Mouse (Mus musculus): ENCODE data around the gene Sqstm1.

Gene Sqstm1

DNA sequence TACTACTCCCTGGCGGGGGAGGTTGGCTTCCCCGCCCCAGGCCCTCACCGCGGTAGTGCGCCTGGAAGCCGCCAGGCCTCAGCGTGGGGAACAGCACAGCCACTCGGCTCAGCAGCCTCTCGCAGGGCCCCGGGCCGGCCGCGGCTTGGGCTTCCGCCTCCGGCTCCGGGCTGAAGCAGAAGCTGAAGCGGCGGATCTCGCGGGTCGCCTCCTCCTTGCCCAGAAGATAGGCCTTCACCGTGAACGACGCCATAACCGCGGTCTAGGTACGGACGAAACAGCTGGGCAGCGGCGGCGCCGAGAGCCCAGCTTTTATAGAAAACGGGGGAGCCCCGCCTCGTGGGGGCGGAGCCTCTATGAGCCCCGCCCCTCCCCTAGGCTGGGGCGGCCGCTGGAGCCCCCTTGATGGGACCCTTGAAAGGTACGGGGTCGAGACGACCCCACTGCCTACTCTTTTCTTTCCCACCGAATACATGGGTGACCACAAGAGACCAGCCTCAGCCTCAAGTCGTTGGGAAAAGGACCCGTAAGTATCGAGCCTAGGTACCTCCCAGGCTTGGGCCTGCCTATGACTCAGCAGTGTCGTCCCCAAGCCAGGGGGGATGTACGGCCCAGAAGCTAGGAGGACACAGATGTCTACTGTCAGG, at the start of gene Sqstm1, which contains the start of gene Mgat4b:
Sqstm1 (minus strand) TSS at position 323 of the 647 bp plus-strand sequence.
Mgat4b (plus strand) TSS at position 386 of the 647 bp plus-strand sequence.
- in situ Hi-C loops (cut with MboI, MseI): no loop called here

DNA sequence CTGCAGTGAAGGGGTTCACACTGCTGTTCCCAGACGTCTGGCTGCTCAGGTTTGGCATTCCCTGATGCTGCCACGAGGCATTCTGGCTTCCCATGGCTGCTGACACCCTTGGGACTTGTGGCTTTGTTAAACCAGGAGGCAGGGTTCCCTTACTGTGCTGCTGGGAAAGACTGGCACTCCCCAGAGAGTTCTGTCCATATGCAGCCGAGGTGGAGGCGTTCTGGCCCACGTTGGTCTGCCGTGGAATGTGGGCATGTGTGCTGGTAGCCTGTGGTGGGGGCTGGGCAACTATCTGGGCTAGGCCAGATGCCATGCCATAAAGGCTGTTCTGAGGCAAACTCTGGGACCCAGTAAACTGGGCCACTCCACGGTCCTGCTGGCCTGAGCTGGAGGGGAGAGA, 47.7 kb upstream of the Sqstm1 start:
- in situ Hi-C loops (cut with MboI, MseI): no loop called here

GRCm38 (mm10) chr11:50256615-50257014, 46.0 kb upstream of the Sqstm1 start:
- in situ Hi-C loops (cut with MboI, MseI): no loop called here

DNA sequence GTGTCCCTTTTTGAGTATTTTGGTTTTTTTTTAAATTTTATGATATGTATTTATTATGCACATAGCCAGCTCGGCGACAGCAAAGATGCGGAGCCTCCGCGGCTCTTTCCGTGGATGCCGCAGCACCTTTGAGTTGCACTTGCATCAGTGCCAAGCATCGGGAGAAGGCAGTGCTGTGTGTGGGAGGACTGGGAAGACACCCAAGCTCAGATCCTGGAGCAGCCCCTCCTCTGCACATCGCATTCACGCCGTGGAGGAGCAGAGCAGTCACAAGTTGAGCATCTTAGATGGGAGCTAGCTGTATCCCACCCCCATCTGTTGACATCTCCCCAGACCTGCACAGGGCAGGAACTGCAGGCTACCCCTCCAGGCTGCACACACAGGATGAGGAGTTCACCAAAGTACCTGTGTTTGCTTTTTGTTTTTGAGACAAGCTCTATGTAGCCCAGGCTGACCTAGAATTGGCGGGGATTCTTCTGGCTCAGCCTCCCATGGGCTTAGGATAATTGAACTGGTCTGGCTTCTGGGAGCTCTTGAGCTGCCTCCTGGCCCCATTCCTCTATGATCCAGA, 43.5 kb upstream of the Sqstm1 start:
- in situ Hi-C loops (cut with MboI, MseI): no loop called here

DNA sequence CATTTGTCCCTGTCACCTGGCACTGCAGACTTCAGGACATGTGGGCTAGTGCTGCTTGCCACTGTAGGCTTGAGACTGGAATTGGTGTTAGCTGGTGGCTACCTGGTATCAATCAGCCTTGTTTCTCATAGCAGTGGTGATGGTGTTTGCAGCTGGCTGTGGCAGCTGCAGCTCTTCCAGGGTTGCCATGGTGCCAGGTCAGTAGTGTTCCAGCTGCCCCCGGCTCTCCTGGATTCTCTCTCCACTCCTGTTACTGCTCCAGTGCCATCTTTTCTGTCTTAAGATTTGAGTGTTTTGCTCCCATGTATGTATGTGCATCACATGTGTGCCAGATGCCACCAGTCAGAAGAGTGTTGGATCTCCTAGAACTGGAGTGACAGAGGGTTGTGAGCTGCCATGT, 42.8 kb upstream of the Sqstm1 start:
- in situ Hi-C loops (cut with MboI, MseI): no loop called here

DNA sequence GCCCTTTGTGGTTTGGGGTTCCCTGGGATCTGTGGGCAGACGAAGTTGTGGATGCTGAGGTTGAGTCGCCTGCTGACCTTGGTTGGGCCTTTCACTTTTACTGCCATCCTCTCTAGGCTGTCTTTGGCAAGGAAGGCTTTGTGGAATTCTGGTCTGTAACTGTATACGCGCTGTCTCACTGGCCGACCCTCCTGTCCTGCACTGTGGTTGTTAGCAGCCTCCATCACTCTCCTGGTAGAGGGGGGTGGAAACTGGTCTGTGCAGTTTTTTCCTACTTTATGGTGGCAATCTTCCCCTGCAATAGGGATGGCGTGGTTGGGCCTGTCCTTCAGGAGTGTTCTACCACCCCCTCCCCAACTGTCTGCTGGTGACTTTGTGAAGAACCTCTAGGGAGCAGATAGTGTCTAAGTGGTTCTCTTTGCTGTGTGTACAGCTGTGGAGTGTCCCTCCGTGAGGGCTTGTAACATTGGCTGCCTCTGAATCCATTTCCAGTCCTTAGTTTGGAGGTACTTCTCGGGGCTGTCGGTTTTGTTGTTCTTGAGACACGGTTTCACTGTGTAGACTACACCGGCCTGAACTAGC, 42.1 kb upstream of the Sqstm1 start:
- in situ Hi-C loops (cut with MboI, MseI): no loop called here

DNA sequence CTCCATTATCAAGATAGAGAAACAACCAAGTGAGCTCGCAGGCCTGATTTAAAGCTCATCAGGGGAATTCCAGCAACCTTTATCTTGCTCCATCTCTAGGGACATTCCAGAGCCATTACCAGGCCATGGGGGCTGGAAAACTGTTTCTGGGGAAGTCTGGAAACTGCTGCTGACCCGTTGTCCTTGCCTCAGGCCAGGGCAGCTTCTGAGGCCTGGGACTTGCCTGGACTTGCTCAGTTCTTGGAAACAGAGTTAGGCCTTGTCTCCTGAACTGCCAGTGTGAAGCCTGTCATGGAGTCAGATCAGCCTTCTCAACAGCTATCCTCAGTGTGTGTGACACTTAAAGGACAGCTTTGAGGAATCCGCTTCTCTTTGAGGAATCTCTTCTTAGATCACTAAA, 41.5 kb upstream of the Sqstm1 start:
- in situ Hi-C loops (cut with MboI, MseI): no loop called here

GRCm38 (mm10) chr11:50248473-50249171, 38.0 kb upstream of the Sqstm1 start:
- in situ Hi-C loops (cut with MboI, MseI): loop anchor here (5.0 kb wide), 1 partner anchor 571 kb away; no protein-coding TSS in a partner anchor

- in situ Hi-C loops (cut with MboI, MseI): loop anchor here (5.0 kb wide), 1 partner anchor 568 kb away; no protein-coding TSS in a partner anchor
Observed at GRCm38 (mm10) chr11:50245269-50245668, 34.6 kb upstream of the Sqstm1 start.

DNA sequence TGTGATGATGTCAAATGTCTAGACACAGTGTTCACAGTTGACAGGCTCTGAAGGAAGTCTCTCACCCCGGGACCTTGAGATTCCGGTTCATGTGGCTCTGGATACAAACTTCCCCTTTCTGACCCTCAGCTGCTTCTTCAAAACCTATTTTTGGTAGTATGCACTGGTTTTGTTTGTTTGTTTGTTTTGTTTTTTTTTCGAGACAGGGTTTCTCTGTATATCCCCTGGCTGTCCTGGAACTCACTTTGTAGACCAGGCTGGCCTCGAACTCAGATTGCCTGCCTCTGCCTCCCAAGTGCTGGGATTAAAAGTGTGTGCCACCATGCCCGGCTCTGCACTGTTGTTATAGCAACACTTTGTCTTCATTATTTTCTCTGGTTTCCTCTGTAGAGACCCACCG, 33.3 kb upstream of the Sqstm1 start:
- in situ Hi-C loops (cut with MboI, MseI): no loop called here

DNA sequence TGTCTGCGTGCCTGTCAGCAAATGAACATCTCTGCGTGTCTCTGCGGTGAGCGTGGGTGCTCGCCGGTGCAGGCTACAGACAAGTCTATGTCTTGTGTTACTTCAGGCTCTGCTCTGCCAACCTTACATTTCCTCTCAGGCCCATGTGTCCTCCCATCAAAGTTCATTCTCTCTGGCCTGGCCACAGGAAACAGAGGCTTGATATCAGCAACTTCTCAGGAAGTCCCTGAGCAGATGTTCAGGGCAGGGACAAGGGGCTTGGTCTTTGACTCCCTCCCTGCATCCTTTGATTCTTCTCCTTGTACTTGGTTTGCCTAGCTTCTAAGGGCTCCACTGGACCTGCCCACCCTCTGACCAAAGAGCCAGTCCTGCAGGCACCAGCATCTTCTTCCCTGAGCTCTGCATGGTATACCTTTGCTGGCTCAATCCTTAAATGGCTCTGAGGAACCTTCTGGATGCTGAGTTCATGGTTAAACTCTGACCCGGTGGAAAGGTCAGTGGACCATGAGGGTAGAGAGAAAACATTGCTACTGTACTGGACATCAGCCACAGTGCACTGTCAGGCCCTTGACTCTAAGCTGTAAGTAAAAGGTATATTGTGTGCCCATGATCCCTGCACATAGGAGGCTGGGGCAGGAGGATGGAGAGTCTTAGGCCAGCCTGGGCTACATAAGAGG, 29.7 kb upstream of the Sqstm1 start:
- in situ Hi-C loops (cut with MboI, MseI): no loop called here

DNA sequence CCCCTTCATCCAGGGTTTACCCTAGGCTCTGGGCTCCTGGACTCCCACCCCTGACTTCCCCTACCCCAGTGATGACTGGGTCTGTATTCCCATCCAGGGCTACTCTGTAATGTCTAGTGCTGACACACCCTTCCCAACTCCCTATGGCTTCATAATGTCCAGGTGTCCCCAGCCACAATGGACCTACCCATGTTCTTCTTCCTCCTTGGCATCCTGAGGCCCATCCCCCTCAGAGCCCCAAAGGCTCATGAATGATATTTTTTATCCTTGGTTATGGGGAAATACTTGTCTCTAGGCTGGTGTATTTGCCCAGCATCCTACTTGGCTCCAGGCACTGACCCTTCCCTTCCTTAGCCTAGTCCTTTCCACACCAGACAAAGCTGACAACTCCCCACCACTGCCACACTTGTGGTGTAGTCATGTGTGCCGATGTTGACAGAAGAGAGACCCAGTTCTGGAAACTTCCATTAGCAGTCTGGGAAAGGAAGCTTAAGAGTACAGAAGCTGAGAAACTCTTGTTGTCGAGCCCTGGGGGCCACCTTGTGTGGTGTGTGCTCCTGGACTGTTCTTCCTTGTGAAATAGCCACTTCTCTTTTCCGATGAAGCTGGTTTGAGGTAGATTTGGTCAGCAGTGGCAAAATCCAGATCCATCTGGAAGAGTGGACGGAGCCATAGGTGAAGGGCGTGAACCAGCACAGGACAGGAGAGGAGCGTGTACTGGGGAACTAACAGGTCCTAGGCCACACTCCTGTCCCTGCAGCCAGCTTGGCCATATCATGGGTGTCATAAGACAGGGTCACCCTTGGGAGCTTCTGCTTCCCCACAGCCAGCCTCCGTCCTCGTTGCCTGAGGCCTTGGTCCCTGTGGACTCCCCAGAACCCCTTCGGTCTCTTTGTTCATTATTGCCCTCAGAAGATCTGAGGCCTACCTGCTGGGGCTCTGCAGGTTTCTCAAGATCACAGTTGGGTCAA, 28.5 kb upstream of the Sqstm1 start:
- in situ Hi-C loops (cut with MboI, MseI): no loop called here

GRCm38 (mm10) chr11:50238324-50238723, 27.7 kb upstream of the Sqstm1 start, which contains the start of gene Ltc4s:
TSS of gene Ltc4s (minus strand) at chr11:50238616.
- in situ Hi-C loops (cut with MboI, MseI): no loop called here

- in situ Hi-C loops (cut with MboI, MseI): no loop called here
Observed at GRCm38 (mm10) chr11:50236937-50237835, 26.6 kb upstream of the Sqstm1 start.

- in situ Hi-C loops (cut with MboI, MseI): no loop called here
Observed at GRCm38 (mm10) chr11:50236540-50236936, 25.9 kb upstream of the Sqstm1 start.

- in situ Hi-C loops (cut with MboI, MseI): loop anchor here (5.0 kb wide), 2 partner anchors 72 to 252 kb away; no protein-coding TSS in a partner anchor
Observed at GRCm38 (mm10) chr11:50234606-50235005, 24.0 kb upstream of the Sqstm1 start.

DNA sequence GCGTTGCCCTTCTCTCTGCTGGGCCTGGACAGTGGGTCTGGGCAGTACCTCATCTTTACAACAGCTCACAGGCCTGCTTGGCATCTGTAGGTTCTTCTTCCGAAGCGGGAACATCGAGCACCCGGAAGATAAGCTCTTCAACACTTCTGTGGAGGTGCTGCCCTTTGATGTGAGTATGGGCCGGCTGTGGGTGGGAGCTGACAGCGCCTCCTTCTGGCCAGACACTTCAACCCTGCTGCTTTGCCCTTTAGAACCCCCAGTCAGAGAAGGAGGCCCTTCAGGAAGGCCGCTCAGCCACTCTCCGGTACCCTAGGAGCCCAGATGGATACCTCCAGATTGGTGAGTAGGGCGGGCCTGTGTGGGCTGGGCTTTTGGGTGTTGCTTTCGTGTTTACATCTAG, 23.4 kb upstream of the Sqstm1 start:
- in situ Hi-C loops (cut with MboI, MseI): loop anchor here (5.0 kb wide), 2 partner anchors 72 to 252 kb away; no protein-coding TSS in a partner anchor

- in situ Hi-C loops (cut with MboI, MseI): loop anchor here (5.0 kb wide), 2 partner anchors 71 to 251 kb away; no protein-coding TSS in a partner anchor
Observed at GRCm38 (mm10) chr11:50233022-50233421, 22.4 kb upstream of the Sqstm1 start.

DNA sequence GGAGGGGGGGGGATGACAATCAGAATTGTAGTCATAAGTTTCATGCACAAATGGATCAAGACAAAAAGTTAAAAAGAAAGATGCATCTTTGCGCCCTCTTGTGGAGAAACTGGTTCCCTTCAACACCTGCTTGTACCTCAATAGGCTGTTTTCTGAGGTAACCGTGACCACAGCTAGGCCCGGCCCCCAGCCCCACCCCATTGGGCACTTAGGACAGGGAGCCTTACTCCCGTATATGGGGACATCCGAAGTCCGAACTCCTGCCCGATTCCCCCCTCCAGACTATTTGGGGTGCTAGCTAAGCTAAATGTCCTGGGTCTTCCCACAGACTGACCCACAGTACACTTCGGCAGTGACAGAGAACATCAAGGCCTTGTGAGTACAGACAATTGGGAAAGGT, 20.8 kb upstream of the Sqstm1 start:
- in situ Hi-C loops (cut with MboI, MseI): loop anchor here (5.0 kb wide), 2 partner anchors 69 to 249 kb away; no protein-coding TSS in a partner anchor

Measured in regulatory T cell (primary cell).